Mouse (Mus musculus) lung, postnatal 25 days (tissue): ENCODE results near the gene Gm20909.
"Not testable (repeated sequence)": the region's sequence is repeated elsewhere in the genome, so short reads cannot be mapped to it uniquely, and the experiment has no call there.

Source experiments
- DNase-seq: peaks from one replicate; pipeline ENCODE4 v3.0.0; 2022; ENCODE audit warnings: low spot score

Gene Gm20909

GRCm38 (mm10) chrY:21164270-21164669, at the start of gene Gm20909:
Gene Gm20909 (plus strand): TSS chrY:21164570.
- not testable (repeated sequence) for DNase-seq
